Mouse (Mus musculus) stomach, embryonic 14.5 days (tissue): ENCODE data around the gene Mroh8. TPM values are rescaled to one million over a fixed set of nuclear protein-coding genes. Genes with fewer than 3 reads are reported as not detected.

Source experiments
- ATAC-seq: fragments of 200-750 bp; cut with Nextera tagmentation; 2 replicates; pipeline ENCODE4 v1.8.0; 2017; ENCODE audit warnings: low read depth, moderate TSS enrichment; ENCODE audit not compliant: insufficient number of reproducible peaks, insufficient read depth, low FRiP score
- H3K27ac ChIP-seq: fragments of 300-500 bp; sonication (generic); 2 replicates; pipeline ENCODE4 v1.5.1; 2014; ENCODE audit warnings: mild to moderate bottlenecking, low read length, moderate library complexity, mixed read lengths
- H3K27me3 ChIP-seq: fragments of 300-500 bp; sonication (generic); 2 replicates; pipeline ENCODE4 v1.6.1; 2014; ENCODE audit warnings: low read length, control low read depth, mixed read lengths; ENCODE audit not compliant: control insufficient read depth, insufficient read depth
- H3K36me3 ChIP-seq: fragments of 300-500 bp; sonication (generic); 2 replicates; pipeline ENCODE4 v1.6.1; 2014; ENCODE audit warnings: mild to moderate bottlenecking, control low read depth, low read length, moderate library complexity, mixed read lengths; ENCODE audit not compliant: control insufficient read depth, insufficient read depth
- H3K4me1 ChIP-seq: fragments of 300-500 bp; sonication (generic); 2 replicates; pipeline ENCODE4 v1.6.1; 2014; ENCODE audit warnings: low read length, control low read depth, mixed read lengths; ENCODE audit not compliant: control insufficient read depth, insufficient read depth
- H3K4me2 ChIP-seq: fragments of 300-500 bp; sonication (generic); replicated peaks from 2 replicates; pipeline ENCODE4 v1.6.1; 2014; ENCODE audit warnings: low read depth, low read length, control low read depth
- H3K4me3 ChIP-seq: fragments of 300-500 bp; sonication (generic); 2 replicates; pipeline ENCODE4 v1.5.1; 2014; ENCODE audit warnings: low read depth, low read length, control low read depth
- H3K9ac ChIP-seq: fragments of 300-500 bp; sonication (generic); replicated peaks from 2 replicates; pipeline ENCODE4 v1.6.1; 2014; ENCODE audit warnings: low read depth, mild to moderate bottlenecking, control low read depth, low read length, moderate library complexity, mixed read lengths
- H3K9me3 ChIP-seq: fragments of 300-500 bp; sonication (generic); 2 replicates; pipeline ENCODE4 v1.6.1; 2016; ENCODE audit warnings: low read depth, low read length, control low read depth; ENCODE audit not compliant: control insufficient read depth
- WGBS: fragments of 180-500 bp; shearing (Covaris S2); extraction: QIAGEN DNeasy Blood & Tissue Kit; methylation state at CpG from one replicate; pipeline ENCODE4 v1.1.7; 2014; 5-methylcytosine and 5-hydroxymethylcytosine counted together
- polyA plus RNA-seq: library from polyadenylated mRNA; unstranded; fragments of >200 nt; fragmentation: Nextera tagmentation; extraction: Ambion mirVana; gene quantifications from 2 replicates; pipeline ENCODE4 v1.2.1, GENCODE M21; 2014

The Mroh8 gene
- polyA plus RNA-seq, 1 experiment from 2014 or later: 0.85 TPM

DNA sequence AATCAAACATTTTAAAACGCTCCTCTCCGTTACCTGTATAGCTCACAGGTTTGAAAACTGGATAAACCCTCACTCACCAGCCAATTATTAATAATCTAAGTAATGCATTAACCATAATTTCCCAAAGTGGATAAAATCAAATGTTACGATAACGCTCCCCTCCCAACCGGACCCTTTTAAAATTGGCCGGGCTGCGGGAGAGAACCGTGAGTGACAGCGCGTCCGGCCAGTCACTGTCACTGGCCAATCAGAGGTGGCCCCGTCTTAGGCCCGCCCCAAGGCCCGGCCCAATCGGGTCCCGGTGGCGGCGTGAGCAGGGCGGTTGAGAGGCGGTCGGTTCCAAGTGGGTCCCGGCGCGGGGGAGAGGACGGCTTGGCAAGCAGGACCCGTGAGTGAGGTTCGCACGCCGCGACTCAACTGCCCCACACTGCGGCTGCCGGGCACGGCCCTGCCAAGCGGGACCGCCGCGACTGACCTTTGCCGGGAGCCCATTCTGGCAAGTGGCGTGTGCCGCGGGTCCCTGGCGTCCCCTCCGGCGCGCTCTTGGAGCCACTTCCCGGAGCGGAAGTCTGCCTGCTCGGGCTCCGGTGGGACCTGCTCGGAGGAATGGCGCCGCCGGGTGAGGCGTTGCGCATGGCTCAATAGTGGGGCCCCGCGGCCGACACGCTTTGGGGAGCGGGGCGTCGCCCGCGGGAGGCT lies 483 bp downstream of the Mroh8 start, which contains the start of gene Rpn2:
Rpn2 (plus strand) TSS at position 301 of the 699 bp plus-strand sequence.
- Histone ChIP-seq H3K36me3 (peaks cover 10% of the 10 kb centered on the region; the same call in 1 of the 2 replicates), H3K4me2 (peak within 1 kb of the TSS; percentile 76), H3K27ac (peak within 1 kb of the TSS; percentile 92), H3K4me3 (peak within 1 kb of the TSS; percentile 98), H3K9ac (peak within 1 kb of the TSS; percentile 90), H3K9me3 (no peaks in the 10 kb centered on the region), H3K27me3 (no peaks in the 10 kb centered on the region), H3K4me1 (peaks cover 14% of the 10 kb centered on the region)
- under 1% methylated on average over 64 of the region's 64 CpGs for WGBS
- ATAC-seq: peak; percentile 100

GRCm38 (mm10) chr2:157263832-157264231 lies 15.5 kb downstream of the Mroh8 start:
- Histone ChIP-seq H3K9me3 (no peaks in the 10 kb centered on the region), H3K27me3 (no peaks in the 10 kb centered on the region), H3K36me3 (no peaks in the 10 kb centered on the region), H3K4me3 (no peak overlapping the region), H3K4me2 (no peak overlapping the region), H3K9ac (no peak overlapping the region), H3K27ac (no peak overlapping the region), H3K4me1 (peaks cover 9% of the 10 kb centered on the region; the same call in 1 of the 2 replicates)
- ATAC-seq: no peak
- WGBS: 51% methylated on average over 6 of the region's 6 CpGs

DNA sequence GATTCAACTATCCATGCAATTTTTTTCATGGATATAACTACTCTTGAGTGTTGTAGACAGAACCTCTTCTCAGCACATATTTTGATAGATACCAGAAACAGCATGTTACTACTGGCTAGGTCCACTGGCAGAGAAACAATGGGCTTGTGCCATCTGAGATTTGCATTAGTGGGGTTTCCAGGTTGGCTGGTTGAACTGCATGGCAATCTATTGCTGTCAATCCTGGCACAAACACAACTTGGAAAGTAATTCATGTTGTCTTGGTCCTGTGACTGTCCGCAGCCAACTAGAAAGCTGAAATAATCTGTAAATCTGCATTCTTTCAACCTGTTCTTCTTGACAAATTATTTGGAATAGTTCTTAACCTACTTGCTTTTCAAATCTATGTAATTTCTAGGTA lies 16.2 kb downstream of the Mroh8 start:
- no peaks in the 10 kb centered on the region for H3K9me3 ChIP-seq
- ATAC-seq: no peak
- 95% methylated on average over 1 of the region's 1 CpGs for WGBS
- no peak overlapping the region for H3K4me2 ChIP-seq
- no peak overlapping the region for H3K9ac ChIP-seq
- H3K36me3 ChIP-seq: no peaks in the 10 kb centered on the region
- no peak overlapping the region for H3K4me3 ChIP-seq
- H3K27ac ChIP-seq: no peak overlapping the region
- H3K27me3 ChIP-seq: no peaks in the 10 kb centered on the region
- H3K4me1 ChIP-seq: peaks cover 9% of the 10 kb centered on the region; the same call in 1 of the 2 replicates

DNA sequence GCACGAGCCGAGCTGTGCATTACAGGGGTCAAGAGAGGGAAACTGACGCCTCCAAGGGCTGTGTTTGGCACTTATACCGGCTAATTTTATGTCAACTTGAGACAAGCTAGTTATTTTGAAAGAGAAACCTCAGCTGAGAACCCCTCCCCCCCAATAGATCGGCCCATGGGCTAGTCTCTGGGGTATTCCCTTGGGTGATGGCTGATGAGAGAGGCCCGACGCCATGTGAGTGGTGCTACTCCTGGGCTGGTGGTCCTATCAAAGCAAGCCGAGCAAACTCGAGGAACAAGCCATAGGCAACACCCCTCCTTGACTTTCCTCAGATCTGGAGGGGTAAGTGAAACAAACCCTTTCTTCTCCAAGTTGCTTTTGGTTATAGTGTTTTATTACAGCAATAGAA lies 16.8 kb downstream of the Mroh8 start:
- Histone ChIP-seq H3K9me3 (no peaks in the 10 kb centered on the region), H3K36me3 (no peaks in the 10 kb centered on the region), H3K27ac (no peak overlapping the region), H3K4me2 (no peak overlapping the region), H3K27me3 (no peaks in the 10 kb centered on the region), H3K9ac (no peak overlapping the region), H3K4me1 (peaks cover 9% of the 10 kb centered on the region; the same call in 1 of the 2 replicates), H3K4me3 (no peak overlapping the region)
- no peak for ATAC-seq
- WGBS: 61% methylated on average over 9 of the region's 9 CpGs

DNA sequence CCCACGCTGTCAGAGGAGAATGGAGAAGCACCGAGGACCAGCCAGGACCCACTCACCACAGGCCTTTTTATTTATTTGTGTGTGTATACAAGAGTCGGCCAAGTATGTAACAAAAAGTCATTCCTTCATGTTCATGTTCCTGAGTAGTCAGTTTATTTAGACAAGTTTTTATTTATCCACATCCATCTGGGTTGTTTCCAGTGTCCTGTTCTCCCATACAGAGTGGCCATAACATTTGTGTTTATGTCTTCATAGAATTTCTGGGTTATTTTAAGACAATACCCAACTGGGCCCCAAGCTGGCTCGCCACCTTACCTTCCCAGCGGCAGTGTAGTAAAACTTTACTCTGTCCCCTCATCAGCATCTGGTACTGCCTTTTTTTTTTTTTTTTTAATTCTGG lies 17.4 kb downstream of the Mroh8 start:
- 67% methylated on average over 5 of the region's 5 CpGs for WGBS
- H3K4me1 ChIP-seq: peaks cover 9% of the 10 kb centered on the region; the same call in 1 of the 2 replicates
- no peak overlapping the region for H3K4me3 ChIP-seq
- no peak overlapping the region for H3K27ac ChIP-seq
- no peaks in the 10 kb centered on the region for H3K9me3 ChIP-seq
- no peak overlapping the region for H3K4me2 ChIP-seq
- ATAC-seq: no peak
- H3K9ac ChIP-seq: no peak overlapping the region
- no peaks in the 10 kb centered on the region for H3K27me3 ChIP-seq
- H3K36me3 ChIP-seq: no peaks in the 10 kb centered on the region

GRCm38 (mm10) chr2:157259720-157260119 lies 19.6 kb downstream of the Mroh8 start:
- H3K4me2 ChIP-seq: no peak overlapping the region
- H3K27ac ChIP-seq: no peak overlapping the region
- 5% methylated on average over 5 of the region's 5 CpGs for WGBS
- peaks cover 9% of the 10 kb centered on the region; the same call in 1 of the 2 replicates for H3K4me1 ChIP-seq
- no peaks in the 10 kb centered on the region for H3K27me3 ChIP-seq
- ATAC-seq: no peak
- no peaks in the 10 kb centered on the region for H3K36me3 ChIP-seq
- H3K9ac ChIP-seq: no peak overlapping the region
- no peaks in the 10 kb centered on the region for H3K9me3 ChIP-seq
- no peak overlapping the region for H3K4me3 ChIP-seq

GRCm38 (mm10) chr2:157248111-157248510 lies 31.2 kb downstream of the Mroh8 start:
- no peak overlapping the region for H3K4me3 ChIP-seq
- no peak overlapping the region for H3K27ac ChIP-seq
- H3K9ac ChIP-seq: no peak overlapping the region
- H3K4me2 ChIP-seq: no peak overlapping the region
- no peaks in the 10 kb centered on the region for H3K27me3 ChIP-seq
- no peaks in the 10 kb centered on the region for H3K4me1 ChIP-seq
- no peaks in the 10 kb centered on the region for H3K9me3 ChIP-seq
- H3K36me3 ChIP-seq: no peaks in the 10 kb centered on the region
- ATAC-seq: no peak

GRCm38 (mm10) chr2:157245603-157246002 lies 33.7 kb downstream of the Mroh8 start:
- no peaks in the 10 kb centered on the region for H3K36me3 ChIP-seq

GRCm38 (mm10) chr2:157245001-157245400 lies 34.3 kb downstream of the Mroh8 start:
- ATAC-seq: no peak

More at GRCm38 (mm10) chr2:157245603-157246002, 33.7 kb downstream of the Mroh8 start:
- WGBS: 83% methylated on average over 2 of the region's 2 CpGs
- Histone ChIP-seq H3K4me1 (no peaks in the 10 kb centered on the region), H3K27me3 (no peaks in the 10 kb centered on the region), H3K9ac (no peak overlapping the region), H3K9me3 (no peaks in the 10 kb centered on the region), H3K4me2 (no peak overlapping the region), H3K27ac (no peak overlapping the region), H3K4me3 (no peak overlapping the region)
- ATAC-seq: no peak

More at GRCm38 (mm10) chr2:157245001-157245400, 34.3 kb downstream of the Mroh8 start:
- Histone ChIP-seq H3K27me3 (no peaks in the 10 kb centered on the region), H3K4me2 (no peak overlapping the region), H3K9ac (no peak overlapping the region), H3K4me3 (no peak overlapping the region), H3K27ac (no peak overlapping the region), H3K4me1 (no peaks in the 10 kb centered on the region), H3K9me3 (no peaks in the 10 kb centered on the region), H3K36me3 (no peaks in the 10 kb centered on the region)
- 29% methylated on average over 5 of the region's 5 CpGs for WGBS
